In the genomic region with DNA sequence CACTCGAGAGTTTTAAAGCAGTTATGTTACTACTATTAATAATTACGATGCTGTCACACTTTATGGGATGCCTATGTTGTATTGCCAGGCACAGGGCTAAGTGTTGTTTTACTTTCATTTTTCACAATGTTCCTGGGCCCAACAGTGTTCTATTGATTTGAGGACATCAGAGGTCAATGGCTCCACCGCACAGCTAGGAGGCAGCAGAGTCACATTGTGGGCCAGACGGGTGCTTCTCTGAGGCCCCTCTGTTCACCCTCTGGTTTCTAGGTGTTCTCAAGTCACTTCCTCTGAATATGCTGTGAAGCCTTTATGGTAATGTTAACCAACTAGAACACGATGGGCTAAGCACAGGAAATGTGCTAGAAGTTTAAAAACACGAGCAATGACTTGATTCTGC, we compare ENCODE assay signal across 8 mouse cellular contexts. TPM values are rescaled to one million over a fixed set of nuclear protein-coding genes. Genes with fewer than 3 reads are reported as not detected.
DNase-seq lines count a peak whose midpoint lies in the region; ATAC-seq and TF ChIP-seq lines count a peak whose summit lies in the region.

No protein-coding gene starts in this region.

- no peak overlapping the region for H3K9ac ChIP-seq in intestine, postnatal 0 days (ENCODE audit: low read depth, low read length)
- H3K9ac ChIP-seq in intestine, embryonic 15.5 days, result no peak overlapping the region
- peak overlapping the region; percentile 29 for H3K9ac ChIP-seq in CH12.LX (ENCODE audit: insufficient read depth, low read depth)

- H3K4me3 ChIP-seq in intestine, postnatal 0 days (ENCODE audit: low read depth, low read length), result no peak overlapping the region
- no peak overlapping the region for H3K4me3 ChIP-seq in intestine, embryonic 15.5 days (replicated peaks)
- peak overlapping the region in 1 of 3 experiments; percentile 20 for H3K4me3 ChIP-seq in CH12.LX (replicated peaks in 1 of 3; ENCODE audit: low read depth in 2 of 3, low read length in 2 of 3, poor library complexity in 1 of 3)

- peak; percentile 68 for TF ChIP-seq CTCF in intestine, postnatal 0 days (IDR thresholded peaks at IDR 0.05; ENCODE audit: low read depth)
- TF ChIP-seq CTCF in CH12.LX (conservative IDR thresholded peaks at IDR 0.05 in 1 of 2, IDR thresholded peaks at IDR 0.05 in 1 of 2; ENCODE audit: low read depth in 2 of 2, low read length in 2 of 2), result peak; percentile 68 to 95

- ATAC-seq in intestine, postnatal 0 days, result no peak
- ATAC-seq in intestine, embryonic 15.5 days, result no peak
- ATAC-seq in hematopoietic stem cell, adult 5-6 weeks (replicated peaks in 1 of 2; ENCODE audit: insufficient read depth in 1 of 2, low FRiP score in 2 of 2, low TSS enrichment in 1 of 2, low read depth in 1 of 2, poor library complexity in 2 of 2, severe bottlenecking in 2 of 2), result peak; percentile 79 to 91

- dilution Hi-C loops in CH12.LX (cut with MboI; ENCODE audit: extremely low pct_ligation_motif_present, extremely low pct_unique_long_range_greater_than_20kb, low sequenced_read_pairs), result no loop called here

- TF ChIP-seq POLR2A in CH12.LX (IDR thresholded peaks at IDR 0.05; ENCODE audit: low read depth, low read length), result no peak

- H3K27me3 ChIP-seq in intestine, postnatal 0 days (replicated peaks; ENCODE audit: control insufficient read depth, insufficient read depth, low read length), result no peaks in the 10 kb centered on the region
- no peaks in the 10 kb centered on the region for H3K27me3 ChIP-seq in intestine, embryonic 15.5 days (replicated peaks)
- H3K27me3 ChIP-seq in CH12.LX (replicated peaks), result no peaks in the 10 kb centered on the region

- no peaks in the 10 kb centered on the region for H3K36me3 ChIP-seq in intestine, postnatal 0 days (ENCODE audit: control insufficient read depth, insufficient read depth)
- H3K36me3 ChIP-seq in intestine, embryonic 15.5 days, result no peaks in the 10 kb centered on the region
- H3K36me3 ChIP-seq in CH12.LX (replicated peaks in 1 of 2; ENCODE audit: control insufficient read depth in 1 of 2, insufficient read depth in 1 of 2, low read length in 1 of 2), result peaks cover 4 to 27% of the 10 kb centered on the region in 2 experiments

- TF ChIP-seq RAD21 in CH12.LX (IDR thresholded peaks at IDR 0.05; ENCODE audit: low read depth, low read length), result peak; percentile 97

- 72% methylated on average over 6 of the region's 6 CpGs for WGBS in intestine, postnatal 0 days
- WGBS in intestine, embryonic 15.5 days, result 75% methylated on average over 6 of the region's 6 CpGs

- no peaks in the 10 kb centered on the region for H3K79me2 ChIP-seq in CH12.LX (replicated peaks; ENCODE audit: control insufficient read depth, extremely low read depth, insufficient read depth, poor library complexity, severe bottlenecking)

- no peak overlapping the region for H3K4me2 ChIP-seq in intestine, postnatal 0 days (replicated peaks; ENCODE audit: low read depth)
- no peak overlapping the region for H3K4me2 ChIP-seq in intestine, embryonic 15.5 days (replicated peaks)
- H3K4me2 ChIP-seq in CH12.LX (ENCODE audit: insufficient read depth, low read depth, poor library complexity, severe bottlenecking), result peak overlapping the region; percentile 41

- no peaks in the 10 kb centered on the region for H3K9me3 ChIP-seq in intestine, postnatal 0 days (ENCODE audit: control insufficient read depth)
- H3K9me3 ChIP-seq in intestine, embryonic 15.5 days, result no peaks in the 10 kb centered on the region
- no peaks in the 10 kb centered on the region for H3K9me3 ChIP-seq in CH12.LX (replicated peaks; ENCODE audit: low read length)

- no peak overlapping the region for H3K27ac ChIP-seq in intestine, postnatal 0 days (ENCODE audit: low read depth, low read length)
- no peak overlapping the region for H3K27ac ChIP-seq in intestine, embryonic 15.5 days
- no peak overlapping the region for H3K27ac ChIP-seq in CH12.LX (ENCODE audit: insufficient read depth, low read depth)

- in situ Hi-C loops in CH12.LX (cut with MboI; ENCODE audit: low pct_ligation_motif_present, low pct_unique_long_range_greater_than_20kb, low sequenced_read_pairs), result loop anchor here (10.0 to 25.0 kb wide), 2 partner anchors 194 to 537 kb away; partner anchors contain the start of gene Nemp2

- H3K4me1 ChIP-seq in intestine, postnatal 0 days (replicated peaks; ENCODE audit: control insufficient read depth, insufficient read depth, low read length), result no peaks in the 10 kb centered on the region
- no peaks in the 10 kb centered on the region for H3K4me1 ChIP-seq in intestine, embryonic 15.5 days (replicated peaks)
- peaks cover 4 to 19% of the 10 kb centered on the region in 2 experiments; a peak in 3 of 4 replicates for H3K4me1 ChIP-seq in CH12.LX (ENCODE audit: control insufficient read depth in 1 of 2, insufficient read depth in 2 of 2)

- intact Hi-C loops in heart, postnatal 25 days (cut with DNase I), result loop anchor here (10.0 kb wide), 1 partner anchor 616 kb away; no protein-coding TSS in a partner anchor

- peak; percentile 86 for DNase-seq in CH12.LX (ENCODE audit: extremely low read depth)
- peak; percentile 62 to 63 for DNase-seq in spleen, postnatal 36 days (ENCODE audit: low spot score in 2 of 2)
- DNase-seq in frontal cortex, postnatal 25 days (ENCODE audit: low spot score in 2 of 2), result no peak
- no peak for DNase-seq in retina, embryonic 14.5 days (ENCODE audit: low spot score)
- DNase-seq in heart, postnatal 25 days (ENCODE audit: low spot score), result no peak

- TF ChIP-seq EP300 in CH12.LX (IDR thresholded peaks at IDR 0.05; ENCODE audit: low read length), result no peak

TF ChIP-seq in CH12.LX, 34 proteins besides CTCF, POLR2A, EP300 and RAD21:
- no peak for TF ChIP-seq BHLHE40 (IDR thresholded peaks at IDR 0.05; ENCODE audit: low read depth, low read length)
- TF ChIP-seq MYC (IDR thresholded peaks at IDR 0.05; ENCODE audit: low read depth, low read length), result peak; percentile 18; the same call in 1 of the 2 replicates
- peak; percentile 78 for TF ChIP-seq SMC3 (IDR thresholded peaks at IDR 0.05; ENCODE audit: low read depth, low read length)
- peak; percentile 44; the same call in 1 of the 2 replicates for TF ChIP-seq HCFC1 (IDR thresholded peaks at IDR 0.05; ENCODE audit: low read depth, low read length)
- peak; percentile 54 for TF ChIP-seq IRF4 (IDR thresholded peaks at IDR 0.05; ENCODE audit: low read depth, low read length)
- 0 out of 2 replicates have a peak, but pooled peaks have one; percentile 41 for TF ChIP-seq MAZ (IDR thresholded peaks at IDR 0.05; ENCODE audit: low read depth, low read length)
- TF ChIP-seq ELF1 (IDR thresholded peaks at IDR 0.05; ENCODE audit: low read depth, low read length), result peak; percentile 50; the same call in 1 of the 2 replicates
- TF ChIP-seq NELFE (IDR thresholded peaks at IDR 0.05; ENCODE audit: low read depth, low read length), result peak; percentile 16; the same call in 1 of the 2 replicates
- 0 out of 2 replicates have a peak, but pooled peaks have one; percentile 17 for TF ChIP-seq TCF12 (IDR thresholded peaks at IDR 0.05; ENCODE audit: low read depth, low read length)
- TF ChIP-seq UBTF (IDR thresholded peaks at IDR 0.05; ENCODE audit: low read depth, low read length), result no peak
- peak; percentile 29; the same call in 1 of the 2 replicates for TF ChIP-seq MEF2A (IDR thresholded peaks at IDR 0.05; ENCODE audit: borderline replicate concordance, low read depth, low read length)
- TF ChIP-seq NRF1 (IDR thresholded peaks at IDR 0.05; ENCODE audit: low read depth, low read length), result 0 out of 2 replicates have a peak, but pooled peaks have one; percentile 23
- TF ChIP-seq ZKSCAN1 (IDR thresholded peaks at IDR 0.05; ENCODE audit: borderline replicate concordance, low read depth, low read length), result no peak
- peak; percentile 48; the same call in 1 of the 2 replicates for TF ChIP-seq ZC3H11A (IDR thresholded peaks at IDR 0.05; ENCODE audit: low read depth, low read length)
- TF ChIP-seq KAT2A (IDR thresholded peaks at IDR 0.05; ENCODE audit: insufficient replicate concordance, low read length), result no peak
- TF ChIP-seq E2F4 (IDR thresholded peaks at IDR 0.05; ENCODE audit: insufficient replicate concordance, low read depth, low read length), result 0 out of 2 replicates have a peak, but pooled peaks have one; percentile 35

RNA-seq across cellular contexts. Expression of gene Stat1, which starts 18.7 kb away (rescaled TPM):
- polyA plus RNA-seq in intestine, postnatal 0 days (2015; fragmentation: Nextera tagmentation; extraction: Ambion mirVana), result 62.6 and 67.2 TPM in 2 replicates
- polyA plus RNA-seq in intestine, embryonic 15.5 days (2015; fragmentation: Nextera tagmentation; extraction: Ambion mirVana), result 28.3 and 29.2 TPM in 2 replicates
- total RNA-seq in CH12.LX (2012; rRNA removed) (119 and 143 TPM in 2 replicates), CH12.LX (2014; rRNA removed) (179 and 190 TPM in 2 replicates)
- polyA plus RNA-seq in CH12.LX (2012; ENCODE audit: insufficient read length, low read depth), result 94.6 and 101 TPM in 2 replicates
- 112 and 123 TPM in 2 replicates for total RNA-seq in hematopoietic stem cell, adult 5-6 weeks (2017)
- total RNA-seq in heart, postnatal 25 days (2021), result 10 to 100 TPM; 24.7 to 26.8 TPM

Comparison
In these comparisons a context has a peak if more than half of its experiments do, and no peak if none do; other contexts are left out.
1. ATAC-seq: peak in hematopoietic stem cell, adult 5-6 weeks (2 of 2); none in intestine, postnatal 0 days (single experiment) and intestine, embryonic 15.5 days (single experiment).
2. DNase-seq: peak in CH12.LX (single experiment) and spleen, postnatal 36 days (2 of 2); none in frontal cortex, postnatal 25 days (0 of 2), retina, embryonic 14.5 days (single experiment) and heart, postnatal 25 days (single experiment).